In the genomic region with DNA sequence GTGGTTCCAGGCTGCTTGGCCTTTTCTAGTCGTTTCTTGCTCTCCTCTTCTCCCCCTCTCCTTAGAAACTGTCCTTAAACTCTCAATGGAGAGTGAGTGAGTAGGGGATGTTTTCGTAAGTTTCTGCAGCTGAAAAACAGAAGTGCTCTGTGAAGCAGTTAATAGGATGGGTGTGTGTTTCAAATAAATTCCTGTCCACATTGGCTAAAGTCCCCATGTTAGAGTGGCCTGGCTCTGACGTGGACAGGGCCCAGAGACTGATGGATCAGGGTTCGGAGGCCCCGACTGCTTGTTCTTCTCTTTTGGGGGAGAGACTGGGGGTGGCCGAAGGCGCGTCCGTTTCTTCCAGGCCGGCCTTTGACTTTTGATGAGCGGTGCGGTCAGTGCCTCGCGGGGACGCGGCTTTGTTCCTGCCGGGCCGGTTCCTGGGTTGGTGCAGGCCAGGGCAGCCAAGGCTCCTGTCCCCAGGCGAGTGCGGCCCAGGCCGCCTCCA, we compare ENCODE assay signal across 9 mouse cellular contexts.
DNase-seq lines count a peak whose midpoint lies in the region; ATAC-seq and TF ChIP-seq lines count a peak whose summit lies in the region.
"Had no signal": no experiment of that assay in that cellular context is flagged by ENCODE, and none has a peak within 500 bp of the region (broad histone marks: within the 10 kb centered on the region; RNA-seq: fewer than 3 reads in every experiment).

No protein-coding gene starts in this region.

- H3K36me3 ChIP-seq in ES-Bruce4 (ENCODE audit: control insufficient read depth, insufficient read depth, low read length, poor library complexity, severe bottlenecking) = no peaks in the 10 kb centered on the region
- H3K36me3 ChIP-seq in forebrain, postnatal 0 days (ENCODE audit: insufficient read depth) = no peaks in the 10 kb centered on the region
- no peaks in the 10 kb centered on the region for H3K36me3 ChIP-seq in liver, embryonic 13.5 days
- no peaks in the 10 kb centered on the region for H3K36me3 ChIP-seq in stomach, embryonic 15.5 days
- H3K36me3 ChIP-seq: G1E had no signal

- intact Hi-C loops in heart, postnatal 14 days (cut with DNase I) = loop anchor here (5.0 kb wide), 2 partner anchors 83 to 198 kb away; no protein-coding TSS in a partner anchor

- no peak for TF ChIP-seq CTCF in ES-Bruce4 (IDR thresholded peaks at IDR 0.05; ENCODE audit: low read depth, low read length)
- no peak for TF ChIP-seq CTCF in forebrain, postnatal 0 days (IDR thresholded peaks at IDR 0.05; ENCODE audit: low read depth)

- no peak for TF ChIP-seq EP300 in ES-Bruce4 (IDR thresholded peaks at IDR 0.05; ENCODE audit: insufficient read depth, low read depth, low read length)

- peak; percentile 97 for DNase-seq in heart, adult 11 months
- no peak for DNase-seq in heart, postnatal 14 days
- DNase-seq in forebrain, postnatal 0 days = no peak
- no peak for DNase-seq in liver, embryonic 13.5 days
- DNase-seq in adrenal gland, postnatal 10 days = no peak
- no peak for DNase-seq in thymus, postnatal 0 days (ENCODE audit: low spot score)

- H3K4me2 ChIP-seq in forebrain, postnatal 0 days (ENCODE audit: low read depth) = peak overlapping the region; percentile 94
- peak overlapping the region; percentile 71 for H3K4me2 ChIP-seq in liver, embryonic 13.5 days
- H3K4me2 ChIP-seq in stomach, embryonic 15.5 days = peak overlapping the region; percentile 89

- peak overlapping the region; percentile 67; the same call in 1 of the 2 replicates for H3K27ac ChIP-seq in ES-Bruce4 (ENCODE audit: insufficient read depth, low read length)
- H3K27ac ChIP-seq in forebrain, postnatal 0 days (ENCODE audit: low read depth, low read length) = peak overlapping the region; percentile 77
- H3K27ac ChIP-seq in liver, embryonic 13.5 days = peak overlapping the region; percentile 69
- H3K27ac ChIP-seq in stomach, embryonic 15.5 days = peak overlapping the region; percentile 94

- H3K4me3 ChIP-seq in ES-Bruce4 (ENCODE audit: low read depth, low read length) = peak overlapping the region; percentile 61
- peak overlapping the region; percentile 61 for H3K4me3 ChIP-seq in forebrain, postnatal 0 days (ENCODE audit: low read depth, low read length)
- H3K4me3 ChIP-seq in liver, embryonic 13.5 days (replicated peaks) = peak overlapping the region; percentile 62
- peak overlapping the region; percentile 76 for H3K4me3 ChIP-seq in stomach, embryonic 15.5 days (replicated peaks)

- peaks cover 1% of the 10 kb centered on the region; the same call in 1 of the 2 replicates for H3K27me3 ChIP-seq in ES-Bruce4 (ENCODE audit: control insufficient read depth, insufficient read depth, low read length, poor library complexity, severe bottlenecking)
- peaks cover 7% of the 10 kb centered on the region; the same call in 1 of the 2 replicates for H3K27me3 ChIP-seq in forebrain, postnatal 0 days (ENCODE audit: insufficient read depth, low read length)
- peaks cover 82% of the 10 kb centered on the region for H3K27me3 ChIP-seq in liver, embryonic 13.5 days
- no peaks in the 10 kb centered on the region for H3K27me3 ChIP-seq in stomach, embryonic 15.5 days (replicated peaks)

- no peak for TF ChIP-seq POLR2A in ES-Bruce4 (IDR thresholded peaks at IDR 0.05; ENCODE audit: insufficient read depth, low read length)

- WGBS in forebrain, postnatal 0 days = 4% methylated on average over 21 of the region's 21 CpGs
- WGBS in liver, embryonic 13.5 days (ENCODE audit: insufficient replicate concordance) = 4% methylated on average over 21 of the region's 21 CpGs
- WGBS in stomach, embryonic 15.5 days = 1% methylated on average over 21 of the region's 21 CpGs

- peak overlapping the region; percentile 76 for H3K9ac ChIP-seq in ES-Bruce4 (ENCODE audit: low read depth, poor library complexity, severe bottlenecking)
- peak overlapping the region; percentile 67 for H3K9ac ChIP-seq in forebrain, postnatal 0 days
- H3K9ac ChIP-seq in liver, embryonic 13.5 days = peak overlapping the region; percentile 70
- peak overlapping the region; percentile 77 for H3K9ac ChIP-seq in stomach, embryonic 15.5 days

- H3K9me3 ChIP-seq in ES-Bruce4 (replicated peaks; ENCODE audit: control insufficient read depth, insufficient read depth, low read length, poor library complexity, severe bottlenecking) = no peaks in the 10 kb centered on the region
- no peaks in the 10 kb centered on the region for H3K9me3 ChIP-seq in forebrain, postnatal 0 days (ENCODE audit: low read length)
- no peaks in the 10 kb centered on the region for H3K9me3 ChIP-seq in liver, embryonic 13.5 days (replicated peaks)
- no peaks in the 10 kb centered on the region for H3K9me3 ChIP-seq in stomach, embryonic 15.5 days

- peaks cover 6% of the 10 kb centered on the region for H3K4me1 ChIP-seq in ES-Bruce4 (ENCODE audit: control insufficient read depth, insufficient read depth, low read length)
- no peaks in the 10 kb centered on the region for H3K4me1 ChIP-seq in forebrain, postnatal 0 days (ENCODE audit: insufficient read depth)
- H3K4me1 ChIP-seq in liver, embryonic 13.5 days (replicated peaks) = peaks cover 75% of the 10 kb centered on the region
- H3K4me1 ChIP-seq in stomach, embryonic 15.5 days = peaks cover 76% of the 10 kb centered on the region

- no peak for ATAC-seq in forebrain, postnatal 0 days
- no peak for ATAC-seq in liver, embryonic 13.5 days (ENCODE audit: low read depth)
- 0 out of 2 replicates have a peak, but pooled peaks have one; percentile 1 for ATAC-seq in stomach, embryonic 15.5 days (ENCODE audit: insufficient read depth, low FRiP score, low read depth)
